Mouse (Mus musculus): ENCODE data around the gene Rnf182. TPM values are rescaled to one million over a fixed set of nuclear protein-coding genes. Genes with fewer than 3 reads are reported as not detected.

The Rnf182 gene
- polyA plus RNA-seq, 1 experiment from 2014 or later = 3.6 TPM

GRCm38 (mm10) chr13:43704533-43705116 lies 89.1 kb downstream of the Rnf182 start:
- Histone ChIP-seq H3K27me3 (ENCODE audit: control insufficient read depth, insufficient read depth, low read depth, low read length) (no peaks in the 10 kb centered on the region), H3K27ac (ENCODE audit: low read length) (no peak overlapping the region), H3K4me3 (ENCODE audit: low read length) (no peak overlapping the region), H3K9ac (ENCODE audit: low read length) (no peak overlapping the region), H3K36me3 (ENCODE audit: control insufficient read depth, insufficient read depth, low read length) (no peaks in the 10 kb centered on the region), H3K4me2 (ENCODE audit: low read depth, low read length) (no peak overlapping the region), H3K9me3 (ENCODE audit: control insufficient read depth, low read length) (no peaks in the 10 kb centered on the region), H3K4me1 (replicated peaks; ENCODE audit: control insufficient read depth, insufficient read depth, low read length) (no peaks in the 10 kb centered on the region)
- 54% methylated on average over 7 of the region's 7 CpGs for WGBS
- ATAC-seq (ENCODE audit: low read depth) = no peak

GRCm38 (mm10) chr13:43706387-43706786 lies 90.9 kb downstream of the Rnf182 start:
- Histone ChIP-seq H3K27ac (ENCODE audit: low read length) (no peak overlapping the region), H3K9ac (ENCODE audit: low read length) (no peak overlapping the region), H3K27me3 (ENCODE audit: control insufficient read depth, insufficient read depth, low read depth, low read length) (no peaks in the 10 kb centered on the region), H3K4me2 (ENCODE audit: low read depth, low read length) (no peak overlapping the region), H3K4me3 (ENCODE audit: low read length) (no peak overlapping the region), H3K36me3 (ENCODE audit: control insufficient read depth, insufficient read depth, low read length) (no peaks in the 10 kb centered on the region), H3K4me1 (replicated peaks; ENCODE audit: control insufficient read depth, insufficient read depth, low read length) (no peaks in the 10 kb centered on the region), H3K9me3 (ENCODE audit: control insufficient read depth, low read length) (no peaks in the 10 kb centered on the region)
- no peak for ATAC-seq (ENCODE audit: low read depth)
- 60% methylated on average over 4 of the region's 4 CpGs for WGBS

- Histone ChIP-seq H3K36me3 (ENCODE audit: control insufficient read depth, insufficient read depth, low read length) (no peaks in the 10 kb centered on the region), H3K4me1 (replicated peaks; ENCODE audit: control insufficient read depth, insufficient read depth, low read length) (no peaks in the 10 kb centered on the region), H3K4me3 (ENCODE audit: low read length) (no peak overlapping the region), H3K4me2 (ENCODE audit: low read depth, low read length) (no peak overlapping the region), H3K27me3 (ENCODE audit: control insufficient read depth, insufficient read depth, low read depth, low read length) (no peaks in the 10 kb centered on the region), H3K9me3 (ENCODE audit: control insufficient read depth, low read length) (no peaks in the 10 kb centered on the region), H3K9ac (ENCODE audit: low read length) (no peak overlapping the region), H3K27ac (ENCODE audit: low read length) (no peak overlapping the region)
- ATAC-seq (ENCODE audit: low read depth) = no peak
- WGBS = 52% methylated on average over 3 of the region's 3 CpGs
These were observed 94.0 kb downstream of the Rnf182 start for GRCm38 (mm10) chr13:43709529-43709928.

GRCm38 (mm10) chr13:43711708-43712314 lies 96.3 kb downstream of the Rnf182 start:
- no peak for ATAC-seq (ENCODE audit: low read depth)
- WGBS = 70% methylated on average over 7 of the region's 7 CpGs
- Histone ChIP-seq H3K4me3 (ENCODE audit: low read length) (no peak overlapping the region), H3K27me3 (ENCODE audit: control insufficient read depth, insufficient read depth, low read depth, low read length) (no peaks in the 10 kb centered on the region), H3K9ac (ENCODE audit: low read length) (no peak overlapping the region), H3K4me1 (replicated peaks; ENCODE audit: control insufficient read depth, insufficient read depth, low read length) (0 out of 2 replicates have a peak, but pooled peaks cover 2% of the 10 kb centered on the region), H3K4me2 (ENCODE audit: low read depth, low read length) (no peak overlapping the region), H3K9me3 (ENCODE audit: control insufficient read depth, low read length) (no peaks in the 10 kb centered on the region), H3K36me3 (ENCODE audit: control insufficient read depth, insufficient read depth, low read length) (no peaks in the 10 kb centered on the region), H3K27ac (ENCODE audit: low read length) (no peak overlapping the region)

GRCm38 (mm10) chr13:43714741-43715140 lies 99.2 kb downstream of the Rnf182 start:
- Histone ChIP-seq H3K27me3 (ENCODE audit: control insufficient read depth, insufficient read depth, low read depth, low read length) (no peaks in the 10 kb centered on the region), H3K9ac (ENCODE audit: low read length) (no peak overlapping the region), H3K36me3 (ENCODE audit: control insufficient read depth, insufficient read depth, low read length) (no peaks in the 10 kb centered on the region), H3K27ac (ENCODE audit: low read length) (no peak overlapping the region), H3K9me3 (ENCODE audit: control insufficient read depth, low read length) (no peaks in the 10 kb centered on the region), H3K4me2 (ENCODE audit: low read depth, low read length) (no peak overlapping the region), H3K4me3 (ENCODE audit: low read length) (no peak overlapping the region), H3K4me1 (replicated peaks; ENCODE audit: control insufficient read depth, insufficient read depth, low read length) (0 out of 2 replicates have a peak, but pooled peaks cover 2% of the 10 kb centered on the region)
- WGBS = 77% methylated on average over 6 of the region's 6 CpGs
- no peak for ATAC-seq (ENCODE audit: low read depth)

GRCm38 (mm10) chr13:43715466-43715865 lies 100.0 kb downstream of the Rnf182 start:
- Histone ChIP-seq H3K9me3 (ENCODE audit: control insufficient read depth, low read length) (no peaks in the 10 kb centered on the region), H3K27me3 (ENCODE audit: control insufficient read depth, insufficient read depth, low read depth, low read length) (no peaks in the 10 kb centered on the region), H3K4me1 (replicated peaks; ENCODE audit: control insufficient read depth, insufficient read depth, low read length) (0 out of 2 replicates have a peak, but pooled peaks cover 2% of the 10 kb centered on the region), H3K4me3 (ENCODE audit: low read length) (no peak overlapping the region), H3K36me3 (ENCODE audit: control insufficient read depth, insufficient read depth, low read length) (no peaks in the 10 kb centered on the region), H3K4me2 (ENCODE audit: low read depth, low read length) (no peak overlapping the region), H3K9ac (ENCODE audit: low read length) (no peak overlapping the region), H3K27ac (ENCODE audit: low read length) (no peak overlapping the region)
- no peak for ATAC-seq (ENCODE audit: low read depth)
- 86% methylated on average over 5 of the region's 5 CpGs for WGBS

GRCm38 (mm10) chr13:43716514-43717036 lies 101.1 kb downstream of the Rnf182 start:
- H3K36me3 ChIP-seq (ENCODE audit: control insufficient read depth, insufficient read depth, low read length) = no peaks in the 10 kb centered on the region
- 36% methylated on average over 6 of the region's 6 CpGs for WGBS
- H3K27me3 ChIP-seq (ENCODE audit: control insufficient read depth, insufficient read depth, low read depth, low read length) = no peaks in the 10 kb centered on the region
- no peak overlapping the region for H3K9ac ChIP-seq (ENCODE audit: low read length)
- ATAC-seq (ENCODE audit: low read depth) = peak; percentile 28; the same call in 1 of the 2 replicates
- no peak overlapping the region; the same call in 1 of the 2 replicates for H3K4me2 ChIP-seq (ENCODE audit: low read depth, low read length)
- no peak overlapping the region for H3K4me3 ChIP-seq (ENCODE audit: low read length)
- no peak overlapping the region for H3K27ac ChIP-seq (ENCODE audit: low read length)
- H3K4me1 ChIP-seq (replicated peaks; ENCODE audit: control insufficient read depth, insufficient read depth, low read length) = 0 out of 2 replicates have a peak, but pooled peaks cover 2% of the 10 kb centered on the region
- no peaks in the 10 kb centered on the region for H3K9me3 ChIP-seq (ENCODE audit: control insufficient read depth, low read length)

GRCm38 (mm10) chr13:43718173-43718572 lies 102.7 kb downstream of the Rnf182 start:
- no peak overlapping the region for H3K9ac ChIP-seq (ENCODE audit: low read length)
- H3K36me3 ChIP-seq (ENCODE audit: control insufficient read depth, insufficient read depth, low read length) = no peaks in the 10 kb centered on the region
- H3K9me3 ChIP-seq (ENCODE audit: control insufficient read depth, low read length) = no peaks in the 10 kb centered on the region
- H3K4me2 ChIP-seq (ENCODE audit: low read depth, low read length) = no peak overlapping the region
- H3K27me3 ChIP-seq (ENCODE audit: control insufficient read depth, insufficient read depth, low read depth, low read length) = no peaks in the 10 kb centered on the region
- H3K4me1 ChIP-seq (replicated peaks; ENCODE audit: control insufficient read depth, insufficient read depth, low read length) = 0 out of 2 replicates have a peak, but pooled peaks cover 2% of the 10 kb centered on the region
- WGBS = 92% methylated on average over 7 of the region's 7 CpGs
- no peak overlapping the region for H3K27ac ChIP-seq (ENCODE audit: low read length)
- H3K4me3 ChIP-seq (ENCODE audit: low read length) = no peak overlapping the region
- ATAC-seq (ENCODE audit: low read depth) = no peak

- Histone ChIP-seq H3K4me3 (ENCODE audit: low read length) (no peak overlapping the region), H3K4me2 (ENCODE audit: low read depth, low read length) (no peak overlapping the region), H3K27me3 (ENCODE audit: control insufficient read depth, insufficient read depth, low read depth, low read length) (no peaks in the 10 kb centered on the region), H3K9ac (ENCODE audit: low read length) (no peak overlapping the region), H3K4me1 (replicated peaks; ENCODE audit: control insufficient read depth, insufficient read depth, low read length) (0 out of 2 replicates have a peak, but pooled peaks cover 2% of the 10 kb centered on the region), H3K36me3 (ENCODE audit: control insufficient read depth, insufficient read depth, low read length) (no peaks in the 10 kb centered on the region), H3K9me3 (ENCODE audit: control insufficient read depth, low read length) (no peaks in the 10 kb centered on the region), H3K27ac (ENCODE audit: low read length) (no peak overlapping the region)
- no peak for ATAC-seq (ENCODE audit: low read depth)
- 61% methylated on average over 8 of the region's 8 CpGs for WGBS
These were observed 105.0 kb downstream of the Rnf182 start for GRCm38 (mm10) chr13:43720496-43720895.
